Mouse (Mus musculus): Measurements from ENCODE around the gene Odf3l1.
"Not testable (repeated sequence)": the region's sequence is repeated elsewhere in the genome, so short reads cannot be mapped to it uniquely, and the experiment has no call there.

Odf3l1 gene

GRCm38 (mm10) chr9:56864216-56864729 lies at the start of gene Odf3l1:
Odf3l1 (minus strand) TSS chr9:56864679.
- DNase-seq (ENCODE audit: low spot score) = no peak

- peak; percentile 52 for DNase-seq (ENCODE audit: low spot score)
These were observed 49.5 kb upstream of the Odf3l1 start for GRCm38 (mm10) chr9:56913991-56914390.

GRCm38 (mm10) chr9:56911017-56911416 lies 46.5 kb upstream of the Odf3l1 start:
- DNase-seq (ENCODE audit: low spot score) = no peak

- DNase-seq (ENCODE audit: low spot score) = not testable (repeated sequence)
These were observed 45.5 kb upstream of the Odf3l1 start for GRCm38 (mm10) chr9:56909991-56910390.

- no peak for DNase-seq (ENCODE audit: low spot score)
These were observed 43.1 kb upstream of the Odf3l1 start for GRCm38 (mm10) chr9:56907549-56907948.

- no peak for DNase-seq (ENCODE audit: low spot score)
These were observed 39.2 kb upstream of the Odf3l1 start for GRCm38 (mm10) chr9:56903662-56904061.

GRCm38 (mm10) chr9:56901187-56901586 lies 36.7 kb upstream of the Odf3l1 start:
- peak; percentile 42 for DNase-seq (ENCODE audit: low spot score)

- DNase-seq (ENCODE audit: low spot score) = no peak
These were observed 36.1 kb upstream of the Odf3l1 start for GRCm38 (mm10) chr9:56900571-56900970.

GRCm38 (mm10) chr9:56900060-56900459 lies 35.6 kb upstream of the Odf3l1 start:
- DNase-seq (ENCODE audit: low spot score) = no peak

- DNase-seq (ENCODE audit: low spot score) = no peak
These were observed 34.9 kb upstream of the Odf3l1 start for GRCm38 (mm10) chr9:56899409-56899808.

GRCm38 (mm10) chr9:56896779-56897178 lies 32.3 kb upstream of the Odf3l1 start:
- no peak for DNase-seq (ENCODE audit: low spot score)

- peak; percentile 44 for DNase-seq (ENCODE audit: low spot score)
These were observed 29.5 kb upstream of the Odf3l1 start for GRCm38 (mm10) chr9:56894006-56894405.

- DNase-seq (ENCODE audit: low spot score) = no peak
These were observed 28.8 kb upstream of the Odf3l1 start for GRCm38 (mm10) chr9:56893313-56893712.

- no peak for DNase-seq (ENCODE audit: low spot score)
These were observed 27.6 kb upstream of the Odf3l1 start for GRCm38 (mm10) chr9:56892111-56892510.

- peak; percentile 44 for DNase-seq (ENCODE audit: low spot score)
These were observed 27.1 kb upstream of the Odf3l1 start for GRCm38 (mm10) chr9:56891517-56892011.

- DNase-seq (ENCODE audit: low spot score) = no peak
These were observed 26.2 kb upstream of the Odf3l1 start for GRCm38 (mm10) chr9:56890522-56891250.

GRCm38 (mm10) chr9:56889817-56890216 lies 25.3 kb upstream of the Odf3l1 start:
- DNase-seq (ENCODE audit: low spot score) = peak; percentile 70

- no peak for DNase-seq (ENCODE audit: low spot score)
These were observed 23.1 kb upstream of the Odf3l1 start for GRCm38 (mm10) chr9:56887581-56887980.

- DNase-seq (ENCODE audit: low spot score) = no peak
These were observed 22.1 kb upstream of the Odf3l1 start for GRCm38 (mm10) chr9:56886601-56887000.

GRCm38 (mm10) chr9:56886113-56886512 lies 21.6 kb upstream of the Odf3l1 start:
- DNase-seq (ENCODE audit: low spot score) = no peak

- no peak for DNase-seq (ENCODE audit: low spot score)
These were observed 19.8 kb upstream of the Odf3l1 start for GRCm38 (mm10) chr9:56884328-56884727.

GRCm38 (mm10) chr9:56883470-56883869 lies 19.0 kb upstream of the Odf3l1 start:
- DNase-seq (ENCODE audit: low spot score) = no peak

GRCm38 (mm10) chr9:56882818-56883217 lies 18.3 kb upstream of the Odf3l1 start:
- no peak for DNase-seq (ENCODE audit: low spot score)

- DNase-seq (ENCODE audit: low spot score) = no peak
These were observed 17.8 kb upstream of the Odf3l1 start for GRCm38 (mm10) chr9:56882283-56882682.

Measured in urinary bladder, postnatal 25 days (tissue).